Mouse (Mus musculus) frontal cortex, postnatal 25 days (tissue): Measurements from ENCODE around the gene Gm12248.
"Not testable (repeated sequence)": the region's sequence is repeated elsewhere in the genome, so short reads cannot be mapped to it uniquely, and the experiment has no call there.

Source experiments
- DNase-seq, 2 experiments: peaks; one replicate each; pipeline ENCODE4 v3.0.0; 2022; ENCODE audit warnings: low spot score in 2 of 2

Gene Gm12248

DNA sequence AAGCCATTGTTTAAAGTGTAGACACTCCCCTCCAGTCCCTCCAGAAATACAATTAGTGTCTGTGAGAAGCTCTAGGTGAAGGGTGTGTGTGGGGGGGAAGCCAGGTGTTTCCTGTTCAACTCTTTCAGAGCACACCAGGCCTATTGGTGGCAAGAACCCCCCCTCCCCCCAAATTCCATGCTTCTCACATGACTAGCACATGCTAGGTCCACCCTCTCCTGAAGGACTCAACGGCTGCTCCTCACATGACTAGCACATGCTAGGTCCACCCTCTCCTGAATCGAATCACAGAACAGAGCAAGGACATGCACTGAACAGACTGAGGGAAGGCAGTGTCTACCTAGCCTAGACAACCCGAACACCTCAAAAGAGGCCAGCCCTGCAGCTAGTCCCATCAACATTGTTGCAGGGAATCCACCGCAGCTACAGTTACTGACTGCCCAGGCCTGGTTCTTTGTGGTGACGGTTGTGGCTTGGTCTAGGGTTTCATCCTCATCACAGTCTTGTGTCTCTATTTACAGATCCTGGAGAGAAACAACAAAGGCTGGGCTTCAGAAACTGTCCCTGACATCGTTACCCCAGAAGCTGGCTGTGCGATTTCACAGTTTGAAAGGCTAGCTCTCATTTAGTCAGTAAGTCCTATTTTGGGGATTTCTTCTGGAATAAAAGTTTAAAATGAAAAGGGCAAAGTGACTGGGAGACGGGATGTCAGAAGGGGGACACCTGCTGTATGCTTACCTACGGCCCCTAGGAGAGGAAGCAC lies 9.8 kb upstream of the Gm12248 start:
- DNase-seq: no peak

- no peak for DNase-seq
Measured at GRCm38 (mm10) chr11:58102146-58102545, 9.2 kb upstream of the Gm12248 start.

- DNase-seq: no peak
Measured at GRCm38 (mm10) chr11:58101194-58101720, 8.3 kb upstream of the Gm12248 start.

- DNase-seq: no peak
Measured at GRCm38 (mm10) chr11:58100006-58100405, 7.1 kb upstream of the Gm12248 start.

DNA sequence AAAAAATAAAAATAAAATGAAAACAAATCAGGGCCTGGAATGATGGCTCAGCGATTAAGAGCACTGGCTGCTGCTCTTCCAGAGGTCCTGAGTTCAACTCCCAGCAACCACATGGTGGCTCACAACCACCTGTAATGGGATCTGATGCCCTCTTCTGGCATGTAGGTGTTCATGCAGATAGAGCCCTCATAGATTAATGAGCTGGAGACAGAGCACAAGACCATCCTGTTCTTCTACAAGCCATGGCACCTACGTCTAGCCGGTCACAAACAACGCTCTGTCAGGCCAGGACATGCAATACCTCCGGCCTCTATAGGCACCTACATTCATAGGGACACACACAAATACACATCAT lies 5.4 kb upstream of the Gm12248 start:
- DNase-seq: not testable (repeated sequence)

GRCm38 (mm10) chr11:58097621-58098365 lies 4.9 kb upstream of the Gm12248 start:
- no peak for DNase-seq

DNA sequence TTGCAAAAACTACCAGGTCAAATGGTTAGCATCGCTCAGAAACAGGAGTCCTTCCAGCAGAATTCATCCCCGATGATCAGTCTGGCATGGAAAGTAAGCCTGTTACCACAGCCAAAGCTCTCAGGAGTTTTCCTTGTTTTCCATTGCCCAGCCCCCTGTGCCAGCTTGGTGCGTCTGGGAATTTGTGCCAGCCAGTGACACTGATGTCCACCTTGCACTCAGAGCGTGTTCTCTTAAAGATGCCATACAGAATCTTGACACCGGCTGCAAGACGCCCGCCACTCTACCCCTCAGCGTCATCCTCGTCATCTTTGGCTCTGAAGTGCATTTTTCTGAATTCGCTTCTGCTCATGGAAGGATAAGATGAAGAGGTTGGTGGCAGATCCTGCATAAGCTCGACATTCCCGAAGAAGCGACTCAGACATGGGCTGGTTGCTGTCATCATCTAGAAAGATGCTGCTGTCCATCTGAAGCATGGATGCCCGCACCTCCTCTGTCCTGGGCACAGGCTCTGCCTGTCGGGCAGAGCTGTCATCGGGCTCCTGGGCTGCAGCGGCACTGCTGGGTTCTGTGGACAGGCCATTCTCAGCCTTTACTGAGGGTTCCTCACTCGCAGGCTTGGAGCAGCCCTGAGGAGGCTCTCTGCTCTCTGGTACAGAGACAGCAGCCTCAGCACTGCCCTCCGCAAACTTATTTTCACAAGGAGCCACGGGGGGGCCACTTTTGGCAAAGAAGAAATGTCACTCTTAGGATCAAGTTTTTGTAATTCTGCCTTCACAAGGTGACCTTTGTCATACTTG lies 4.1 kb upstream of the Gm12248 start:
- no peak for DNase-seq

DNA sequence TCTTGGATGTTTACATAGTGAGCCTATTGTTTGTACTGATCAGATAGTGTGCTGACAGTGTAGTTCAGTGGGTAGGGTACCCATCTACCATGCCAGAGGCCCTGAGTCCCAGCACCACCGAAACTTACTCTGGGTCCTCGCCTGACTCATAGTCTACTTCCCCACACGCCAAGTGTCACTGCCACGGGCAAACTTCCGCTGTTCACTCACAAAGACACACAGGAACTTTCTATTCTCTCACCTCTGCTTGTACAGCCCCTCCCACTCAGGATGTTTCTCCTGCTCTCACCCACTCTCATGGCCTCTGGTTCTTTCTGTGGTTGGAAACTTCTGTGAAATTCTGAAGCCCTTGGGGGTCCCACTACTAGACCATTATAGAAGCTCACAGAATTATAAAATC lies 3.2 kb upstream of the Gm12248 start:
- DNase-seq: no peak

DNA sequence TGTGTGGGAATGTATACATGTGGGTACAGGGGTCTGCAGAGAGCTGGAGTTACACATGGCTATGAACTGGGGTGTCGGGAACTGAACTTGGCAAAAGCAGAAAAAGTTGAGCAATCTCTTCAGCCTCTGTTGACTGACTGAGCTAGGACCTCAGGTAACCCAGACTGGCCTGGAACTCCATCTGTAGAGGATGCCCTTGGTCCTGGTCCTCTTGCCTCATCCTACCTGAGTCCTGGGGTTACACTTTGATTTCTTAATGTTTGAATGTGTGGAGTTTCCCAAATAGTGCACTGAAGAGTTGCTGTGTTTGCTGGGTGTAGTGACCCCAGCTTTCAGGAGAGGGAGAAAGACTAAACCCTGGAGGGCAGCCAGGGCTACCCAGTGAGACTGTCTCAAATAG lies 2.6 kb upstream of the Gm12248 start:
- DNase-seq: no peak

DNA sequence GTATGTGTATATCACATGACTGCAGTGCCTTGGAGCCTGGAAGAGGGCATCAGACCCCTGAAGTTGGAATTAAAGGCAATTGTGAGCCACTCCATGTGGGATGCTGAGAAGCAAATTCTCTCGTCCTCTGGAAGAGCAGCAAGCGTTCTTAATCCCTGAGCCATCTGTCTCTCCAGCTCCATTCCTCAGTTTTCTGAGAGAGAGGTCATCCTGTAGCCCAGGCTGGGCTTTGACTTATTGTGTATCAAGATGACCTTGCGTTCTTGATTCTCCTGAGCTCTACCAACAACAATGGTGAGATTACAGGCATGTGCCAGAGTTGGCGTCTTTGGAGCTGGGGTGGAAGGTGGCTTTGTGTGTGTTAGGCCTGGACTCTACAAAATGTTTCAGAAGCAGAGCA lies 1.8 kb upstream of the Gm12248 start:
- no peak for DNase-seq

DNA sequence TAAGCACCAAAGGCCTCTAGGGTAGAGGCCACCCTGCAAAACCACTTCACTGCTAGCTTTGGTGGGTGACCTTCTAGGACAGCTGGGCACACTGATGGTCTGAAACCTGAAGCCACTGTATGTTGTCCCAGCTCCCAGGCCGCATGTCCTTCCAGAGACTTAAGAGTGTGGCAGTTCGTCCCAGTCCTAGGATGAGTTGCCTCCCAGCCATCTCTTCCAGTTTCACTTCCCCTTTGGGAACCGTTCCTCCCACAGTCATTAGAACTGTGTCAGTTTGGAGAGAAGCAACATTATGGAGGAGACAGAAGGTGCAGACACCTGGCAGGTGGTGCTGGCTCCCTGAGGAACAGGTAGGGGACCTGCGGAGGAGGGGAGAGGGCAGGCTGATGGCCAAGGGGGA lies 393 bp downstream of the Gm12248 start:
- no peak for DNase-seq

GRCm38 (mm10) chr11:58081716-58082115 lies 11.2 kb downstream of the Gm12248 start:
- DNase-seq: no peak

DNA sequence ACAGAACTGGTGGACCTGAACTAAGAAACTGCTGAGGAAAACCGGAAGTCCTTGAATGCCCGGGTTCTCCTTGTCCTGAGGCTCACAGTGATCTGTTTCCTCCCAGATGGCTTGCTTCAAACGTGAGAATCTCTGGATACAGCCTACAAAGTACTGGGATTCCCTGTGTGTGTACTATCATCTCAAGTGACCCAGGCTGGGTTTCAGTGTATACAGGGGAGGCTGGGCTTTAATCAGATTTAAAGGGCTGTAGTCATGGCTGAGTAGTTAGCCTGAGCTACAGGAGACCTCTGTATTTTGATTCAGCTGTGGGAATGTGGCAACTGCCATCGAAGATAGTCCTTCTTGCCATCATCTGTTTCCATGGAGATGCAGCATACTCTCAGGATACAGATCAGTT lies 15.7 kb downstream of the Gm12248 start:
- DNase-seq: no peak

GRCm38 (mm10) chr11:58072978-58073377 lies 20.0 kb downstream of the Gm12248 start:
- no peak for DNase-seq

DNA sequence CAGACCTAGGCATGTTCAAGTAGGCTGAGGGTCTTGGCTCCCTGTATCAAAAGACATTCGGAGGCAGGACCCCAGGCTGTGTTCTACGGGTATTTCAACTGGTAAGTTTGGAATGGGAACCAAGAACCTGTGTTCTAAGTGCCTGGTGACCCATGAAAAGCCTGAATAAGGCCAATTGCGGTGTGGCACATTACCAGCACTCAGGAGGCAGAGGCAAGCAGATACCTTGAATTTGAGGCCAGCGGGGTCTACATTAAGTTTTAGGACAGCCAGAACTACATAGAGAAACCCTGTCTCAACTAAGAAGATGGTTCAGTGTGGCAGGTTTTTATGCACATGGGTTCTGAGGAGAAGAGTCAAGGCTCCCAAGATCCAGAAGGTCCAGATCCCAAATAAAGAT lies 27.9 kb downstream of the Gm12248 start:
- DNase-seq: no peak

- no peak for DNase-seq
Measured at GRCm38 (mm10) chr11:58062586-58062985, 30.3 kb downstream of the Gm12248 start.

GRCm38 (mm10) chr11:58061218-58061617 lies 31.7 kb downstream of the Gm12248 start:
- DNase-seq: not testable (repeated sequence)

DNA sequence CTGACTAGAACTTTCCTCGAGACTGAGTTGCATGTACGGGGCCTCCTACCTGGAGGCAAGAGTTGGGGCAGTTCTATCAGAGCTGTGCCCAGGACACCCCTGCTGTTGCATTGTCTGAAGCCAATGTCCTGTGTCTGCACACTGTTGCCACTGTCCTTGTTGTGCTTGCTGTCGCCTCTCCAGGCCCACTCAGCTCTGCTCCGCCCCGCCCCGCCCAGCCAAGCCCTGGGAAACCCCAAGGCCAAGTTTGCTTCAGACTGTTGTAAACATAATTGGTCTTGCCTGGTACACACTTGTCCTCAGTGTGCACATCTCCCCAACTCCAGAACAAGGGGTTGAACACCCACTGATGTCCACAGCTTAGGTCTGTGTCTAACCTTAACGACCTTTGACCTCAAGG lies 33.2 kb downstream of the Gm12248 start:
- DNase-seq: not testable (repeated sequence)

- peak; percentile 31 to 44 for DNase-seq
Measured at GRCm38 (mm10) chr11:58057455-58057854, 35.5 kb downstream of the Gm12248 start.

GRCm38 (mm10) chr11:58046438-58046837 lies 46.5 kb downstream of the Gm12248 start:
- DNase-seq: no peak

DNA sequence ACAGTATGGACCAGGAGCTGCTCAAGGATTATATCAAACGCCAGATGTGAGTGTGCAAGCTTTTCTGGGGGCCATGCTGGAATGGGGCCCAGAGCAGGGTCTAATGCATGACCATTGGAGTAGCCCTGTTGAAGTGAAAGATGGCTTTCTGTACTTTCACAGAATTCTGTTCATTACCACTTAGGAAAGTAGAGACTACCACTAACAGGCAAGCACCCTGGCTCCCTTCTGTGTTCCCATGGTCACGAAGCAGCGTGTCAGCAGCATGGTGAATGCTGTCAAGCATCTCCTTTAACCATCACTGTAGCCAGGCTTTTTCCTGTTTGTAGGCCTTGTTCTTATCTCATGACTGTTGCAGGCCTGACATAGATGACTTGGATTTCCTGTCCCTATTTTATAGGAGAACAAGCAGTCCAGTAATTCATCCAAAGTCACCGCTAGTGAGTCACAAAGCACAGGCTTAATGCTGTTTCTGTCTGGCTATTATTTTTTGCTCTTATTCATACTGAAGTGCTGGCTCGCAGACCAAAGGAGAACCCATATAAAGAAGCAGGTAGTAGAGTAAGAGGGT lies 50.0 kb downstream of the Gm12248 start:
- no peak for DNase-seq

GRCm38 (mm10) chr11:58039027-58039426 lies 53.9 kb downstream of the Gm12248 start:
- DNase-seq: no peak
